Mouse (Mus musculus): Measurements from ENCODE around the gene Mlph. TPM values are rescaled to one million over a fixed set of nuclear protein-coding genes. Genes with fewer than 3 reads are reported as not detected.
A peak's percentile ranks its signal among the peaks of the same experiment; 100 is the strongest.

The Mlph gene
- total RNA-seq, 2 experiments from 2014 or later, result 0.20 to 0.25 TPM

GRCm38 (mm10) chr1:90899816-90900215 is 15.1 kb upstream of the Mlph start:
- Histone ChIP-seq H3K4me3 (no peak overlapping the region), H3K27ac (peak overlapping the region; percentile 65)
- intact Hi-C loops (cut with DNase I), result no loop called here
- no peak for TF ChIP-seq CTCF (IDR thresholded peaks at IDR 0.05)
- DNase-seq, result no peak

- DNase-seq, result no peak
- TF ChIP-seq CTCF (IDR thresholded peaks at IDR 0.05), result no peak
- Histone ChIP-seq H3K27ac (peak overlapping the region; percentile 65), H3K4me3 (no peak overlapping the region)
- intact Hi-C loops (cut with DNase I), result no loop called here
These were observed 14.5 kb upstream of the Mlph start for GRCm38 (mm10) chr1:90900406-90900805.

- Histone ChIP-seq H3K4me3 (no peak overlapping the region), H3K27ac (0 out of 2 replicates have a peak overlapping the region, but pooled peaks have one; percentile 2)
- no peak for DNase-seq
- no peak for TF ChIP-seq CTCF (IDR thresholded peaks at IDR 0.05)
- intact Hi-C loops (cut with DNase I), result no loop called here
These were observed 13.6 kb upstream of the Mlph start for GRCm38 (mm10) chr1:90901246-90901645.

DNA sequence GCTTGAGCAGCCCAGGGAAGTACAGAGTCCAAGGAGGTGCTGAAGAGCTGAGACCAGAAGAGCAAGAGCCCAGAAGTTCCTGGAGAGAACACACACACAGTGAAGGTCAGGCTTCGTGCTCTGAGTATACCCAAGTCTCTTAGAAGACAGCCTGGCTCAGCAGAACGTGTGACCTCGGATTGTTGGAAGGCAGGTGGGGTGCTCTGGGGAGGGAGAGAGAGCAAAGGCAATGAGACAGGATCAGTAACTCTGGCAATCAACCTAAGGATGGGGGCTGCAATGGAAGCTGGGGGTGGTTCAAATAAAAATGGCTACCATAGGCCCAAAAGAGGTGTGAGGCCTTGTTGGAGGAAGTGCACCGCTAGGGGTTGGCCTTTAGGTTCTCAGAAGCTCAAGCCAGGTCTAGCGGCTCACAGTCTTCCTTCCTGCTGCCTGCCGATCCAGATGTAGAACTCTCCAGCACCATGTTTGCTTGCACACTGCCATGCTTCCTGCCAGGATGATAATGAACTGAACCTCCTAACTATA is 13.1 kb upstream of the Mlph start:
- no peak for DNase-seq
- no peak for TF ChIP-seq CTCF (IDR thresholded peaks at IDR 0.05)
- H3K4me3 ChIP-seq, result no peak overlapping the region
- intact Hi-C loops (cut with DNase I), result no loop called here
- H3K27ac ChIP-seq, result 0 out of 2 replicates have a peak overlapping the region, but pooled peaks have one; percentile 2

DNA sequence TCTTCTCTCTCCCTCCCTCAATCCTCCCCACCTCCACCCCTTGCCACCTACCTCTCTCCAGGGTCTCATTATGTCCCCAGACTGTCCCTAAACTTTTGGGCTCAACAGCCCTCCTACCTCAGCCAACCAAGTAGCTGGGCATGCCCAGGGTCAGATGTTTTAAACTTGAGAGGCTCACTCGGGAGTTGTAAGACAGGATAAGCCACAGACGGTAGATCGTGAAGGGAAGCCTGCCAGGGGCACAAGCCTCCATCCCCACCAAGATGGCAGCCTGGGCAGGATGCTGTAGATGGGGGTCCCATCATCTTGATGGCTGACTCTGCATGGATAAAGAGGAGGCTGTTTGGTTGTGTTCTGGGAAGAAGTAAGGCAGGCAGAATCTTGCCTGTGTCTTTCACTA is 12.1 kb upstream of the Mlph start:
- DNase-seq, result no peak
- H3K27ac ChIP-seq, result no peak overlapping the region
- TF ChIP-seq CTCF (IDR thresholded peaks at IDR 0.05), result no peak
- no peak overlapping the region for H3K4me3 ChIP-seq
- intact Hi-C loops (cut with DNase I), result no loop called here

DNA sequence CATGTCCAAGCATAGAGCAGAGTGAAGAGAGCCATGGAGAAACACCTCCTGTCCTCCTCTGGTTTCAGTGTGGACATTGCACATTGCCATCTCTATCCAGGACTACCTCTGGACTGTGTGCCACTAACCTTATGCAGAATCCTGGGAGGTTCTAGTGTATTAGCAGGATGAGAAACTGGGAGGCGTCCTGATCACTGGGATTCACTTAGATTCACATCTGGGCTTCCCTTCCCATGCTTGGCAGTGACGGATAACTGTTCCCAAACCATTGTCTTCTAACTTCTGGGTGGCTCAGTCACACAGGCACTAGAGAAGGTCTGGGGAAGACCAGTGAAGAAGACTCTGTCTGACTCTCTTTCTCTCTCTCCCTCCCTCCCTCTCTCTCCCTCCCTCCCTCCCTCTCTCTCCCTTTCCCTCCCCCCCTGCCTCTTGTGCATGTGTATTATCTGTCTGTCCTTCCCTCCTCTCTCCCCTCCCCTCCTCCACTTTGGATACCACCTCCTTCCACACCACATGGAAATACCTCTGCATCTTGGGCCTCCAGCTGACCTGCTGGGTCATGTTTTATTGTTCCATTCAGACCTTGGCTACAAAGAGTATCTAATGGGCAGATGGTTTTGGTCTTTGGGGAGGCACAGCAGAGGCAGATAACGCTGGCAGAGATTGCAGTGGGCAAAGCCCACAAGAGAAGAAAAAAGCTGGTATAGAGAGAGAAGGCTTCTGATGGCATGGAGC is 11.5 kb upstream of the Mlph start:
- H3K27ac ChIP-seq, result no peak overlapping the region
- intact Hi-C loops (cut with DNase I), result no loop called here

GRCm38 (mm10) chr1:90903971-90904458 is 10.9 kb upstream of the Mlph start:
- TF ChIP-seq CTCF (IDR thresholded peaks at IDR 0.05), result no peak
- 0 out of 2 replicates have a peak overlapping the region, but pooled peaks have one; percentile 12 for H3K27ac ChIP-seq
- intact Hi-C loops (cut with DNase I), result no loop called here
- peak; percentile 48 for DNase-seq
- no peak overlapping the region for H3K4me3 ChIP-seq

More for the DNA sequence above, 11.5 kb upstream of the Mlph start:
- DNase-seq, result no peak
- no peak overlapping the region for H3K4me3 ChIP-seq
- no peak for TF ChIP-seq CTCF (IDR thresholded peaks at IDR 0.05)

GRCm38 (mm10) chr1:90904729-90905404 is 10.0 kb upstream of the Mlph start:
- no peak overlapping the region for H3K4me3 ChIP-seq
- no peak overlapping the region for H3K27ac ChIP-seq
- no peak for DNase-seq
- intact Hi-C loops (cut with DNase I), result no loop called here
- TF ChIP-seq CTCF (IDR thresholded peaks at IDR 0.05), result no peak

GRCm38 (mm10) chr1:90906357-90906756 is 8.5 kb upstream of the Mlph start:
- H3K27ac ChIP-seq, result 0 out of 2 replicates have a peak overlapping the region, but pooled peaks have one; percentile 7
- intact Hi-C loops (cut with DNase I), result loop anchor here (1.0 kb wide), 1 partner anchor 50 kb away; no protein-coding TSS in a partner anchor
- no peak overlapping the region for H3K4me3 ChIP-seq
- peak; percentile 63 for DNase-seq
- TF ChIP-seq CTCF (IDR thresholded peaks at IDR 0.05), result peak; percentile 94

DNA sequence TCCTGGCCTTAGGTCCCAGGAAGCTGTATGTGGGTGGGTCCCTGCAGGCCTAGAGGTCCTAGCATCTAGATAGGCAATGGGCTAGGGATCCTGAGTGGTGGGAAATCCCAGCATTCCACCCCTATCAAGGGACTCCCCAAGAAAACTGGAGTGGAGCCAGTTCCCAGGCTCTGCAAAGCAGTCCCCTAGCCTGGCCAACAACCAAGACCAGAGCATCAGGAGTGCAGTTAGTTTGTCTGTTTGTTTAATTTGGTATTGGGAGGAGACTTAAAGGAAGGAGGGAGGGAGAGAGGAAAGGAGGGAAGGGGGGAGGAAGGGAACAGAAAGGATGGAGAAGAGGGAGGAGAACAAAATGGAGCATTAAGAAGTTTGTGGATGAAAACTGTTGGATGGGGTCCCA is 5.7 kb upstream of the Mlph start:
- intact Hi-C loops (cut with DNase I), result no loop called here
- peak; percentile 42 for DNase-seq

GRCm38 (mm10) chr1:90909631-90910152 is 5.2 kb upstream of the Mlph start:
- intact Hi-C loops (cut with DNase I), result no loop called here
- peak; percentile 74 for DNase-seq
- peak; percentile 52 for TF ChIP-seq CTCF (IDR thresholded peaks at IDR 0.05)
- H3K27ac ChIP-seq, result peak overlapping the region; percentile 74
- peak overlapping the region; percentile 60 for H3K4me3 ChIP-seq

More for the DNA sequence above, 5.7 kb upstream of the Mlph start:
- peak overlapping the region; percentile 74 for H3K27ac ChIP-seq
- peak overlapping the region; percentile 60 for H3K4me3 ChIP-seq
- no peak for TF ChIP-seq CTCF (IDR thresholded peaks at IDR 0.05)

DNA sequence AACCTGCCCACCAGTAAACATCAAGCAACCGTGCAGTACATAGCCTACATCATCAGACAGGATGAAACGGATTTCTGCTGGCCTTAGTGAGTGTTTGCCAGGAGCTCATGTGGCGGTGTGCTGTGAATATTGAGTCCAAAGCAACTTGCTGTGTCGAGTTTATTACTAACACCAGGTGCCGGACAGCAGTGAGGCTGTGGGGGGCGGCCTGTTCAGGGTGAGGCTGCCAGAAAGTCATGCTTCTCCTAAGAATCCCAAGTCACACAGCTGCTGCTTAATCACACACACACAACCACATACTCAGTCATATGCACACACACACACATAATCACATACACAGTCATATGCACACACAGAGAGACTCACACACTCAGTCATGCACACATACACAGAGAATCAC is 1.7 kb upstream of the Mlph start:
- intact Hi-C loops (cut with DNase I), result no loop called here
- Histone ChIP-seq H3K27ac (no peak overlapping the region), H3K4me3 (no peak overlapping the region)
- no peak for DNase-seq
- TF ChIP-seq CTCF (IDR thresholded peaks at IDR 0.05), result no peak

DNA sequence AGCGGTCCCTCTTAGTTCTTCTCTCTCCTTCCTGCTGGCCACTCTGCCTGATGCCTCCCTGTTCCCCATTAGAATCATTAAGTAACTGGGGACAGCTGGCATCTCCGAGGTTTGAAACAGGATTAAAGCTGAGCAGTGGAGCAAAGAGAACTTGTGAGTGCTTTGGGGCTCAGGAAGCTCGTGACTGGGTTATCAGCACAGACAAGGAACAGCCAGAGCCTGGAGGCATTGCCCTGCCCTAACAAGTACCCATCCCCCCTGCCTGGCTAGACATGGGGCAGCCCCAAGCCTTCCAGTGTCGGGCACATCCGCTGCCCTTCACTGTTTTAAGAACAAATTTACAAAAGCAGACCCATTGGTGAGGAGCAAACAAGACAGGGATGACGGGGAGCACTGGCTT is 2.6 kb downstream of the Mlph start:
- Histone ChIP-seq H3K4me3 (no peak overlapping the region), H3K27ac (no peak overlapping the region)
- TF ChIP-seq CTCF (IDR thresholded peaks at IDR 0.05), result no peak
- intact Hi-C loops (cut with DNase I), result no loop called here
- DNase-seq, result no peak

All from gastrocnemius, adult 2 months (tissue).